ENCODE assay signal across 19 mouse cellular contexts in genomic region chr6:125359999-125360398, GRCm38 (mm10). TPM values are rescaled to one million over a fixed set of nuclear protein-coding genes. Genes with fewer than 3 reads are reported as not detected.
DNase-seq lines count a peak whose midpoint lies in the region; ATAC-seq and TF ChIP-seq lines count a peak whose summit lies in the region.
"Had no signal": no experiment of that assay in that cellular context is flagged by ENCODE, and none has a peak within 500 bp of the region (broad histone marks: within the 10 kb centered on the region; RNA-seq: fewer than 3 reads in every experiment).

No protein-coding gene starts in this region.

- no peak overlapping the region for H3K4me2 ChIP-seq in kidney, embryonic 16.5 days (replicated peaks; ENCODE audit: low read depth, low read length)
- H3K4me2 ChIP-seq in midbrain, embryonic 11.5 days = no peak overlapping the region
- no peak overlapping the region for H3K4me2 ChIP-seq in midbrain, embryonic 16.5 days (ENCODE audit: low read length)
- H3K4me2 ChIP-seq: forebrain, embryonic 15.5 days; lung, embryonic 15.5 days; midbrain, embryonic 12.5 days; stomach, embryonic 15.5 days had no signal

- no peak overlapping the region for H3K9ac ChIP-seq in kidney, embryonic 16.5 days (replicated peaks; ENCODE audit: low read length)
- no peak overlapping the region for H3K9ac ChIP-seq in midbrain, embryonic 11.5 days (ENCODE audit: low read length)
- H3K9ac ChIP-seq in midbrain, embryonic 16.5 days (ENCODE audit: low read depth, low read length) = no peak overlapping the region
- H3K9ac ChIP-seq: forebrain, embryonic 15.5 days; lung, embryonic 15.5 days; midbrain, embryonic 12.5 days; stomach, embryonic 15.5 days had no signal

- H3K4me1 ChIP-seq in kidney, embryonic 16.5 days (ENCODE audit: insufficient read depth, low read length) = peaks cover 46% of the 10 kb centered on the region
- peaks cover 11% of the 10 kb centered on the region for H3K4me1 ChIP-seq in midbrain, embryonic 11.5 days (ENCODE audit: control insufficient read depth, insufficient read depth, low read length)
- peaks cover 15% of the 10 kb centered on the region for H3K4me1 ChIP-seq in midbrain, embryonic 16.5 days (ENCODE audit: control insufficient read depth, insufficient read depth, low read length)
- peaks cover 30% of the 10 kb centered on the region for H3K4me1 ChIP-seq in small intestine, adult 2 months (ENCODE audit: control insufficient read depth, insufficient read depth, insufficient read length, low read length)

- H3K9me3 ChIP-seq in kidney, embryonic 16.5 days (ENCODE audit: low read length) = no peaks in the 10 kb centered on the region
- H3K9me3 ChIP-seq in midbrain, embryonic 11.5 days (ENCODE audit: control insufficient read depth, low read length) = no peaks in the 10 kb centered on the region
- H3K9me3 ChIP-seq in midbrain, embryonic 16.5 days (replicated peaks; ENCODE audit: control insufficient read depth, low read length, poor library complexity, severe bottlenecking) = no peaks in the 10 kb centered on the region
- H3K9me3 ChIP-seq: forebrain, embryonic 15.5 days; hindbrain, embryonic 10.5 days; lung, embryonic 15.5 days; midbrain, embryonic 12.5 days; stomach, embryonic 15.5 days had no signal

- TF ChIP-seq POLR2A in small intestine, adult 2 months (IDR thresholded peaks at IDR 0.05; ENCODE audit: low read depth, low read length) = no peak

- H3K36me3 ChIP-seq in kidney, embryonic 16.5 days (ENCODE audit: insufficient read depth, low read length) = peaks cover 59% of the 10 kb centered on the region
- no peaks in the 10 kb centered on the region for H3K36me3 ChIP-seq in midbrain, embryonic 11.5 days (ENCODE audit: control insufficient read depth, insufficient read depth, low read length)
- H3K36me3 ChIP-seq in midbrain, embryonic 16.5 days (ENCODE audit: control insufficient read depth, insufficient read depth, low read length) = no peaks in the 10 kb centered on the region
- H3K36me3 ChIP-seq in small intestine, adult 2 months (ENCODE audit: control insufficient read depth, insufficient read depth, low read length) = peaks cover 66% of the 10 kb centered on the region
- H3K36me3 ChIP-seq: forebrain, embryonic 15.5 days had no signal

- H3K27me3 ChIP-seq in kidney, embryonic 16.5 days (ENCODE audit: insufficient read depth, low read length) = no peaks in the 10 kb centered on the region
- peaks cover 30% of the 10 kb centered on the region for H3K27me3 ChIP-seq in midbrain, embryonic 11.5 days (ENCODE audit: control insufficient read depth, insufficient read depth, low read length)
- peaks cover 19% of the 10 kb centered on the region for H3K27me3 ChIP-seq in midbrain, embryonic 16.5 days (ENCODE audit: control insufficient read depth, insufficient read depth, low read depth, low read length)
- H3K27me3 ChIP-seq in small intestine, adult 2 months (ENCODE audit: control insufficient read depth, insufficient read depth, low read length) = no peaks in the 10 kb centered on the region
- H3K27me3 ChIP-seq: lung, embryonic 15.5 days; stomach, embryonic 15.5 days had no signal

- no peak overlapping the region for H3K4me3 ChIP-seq in kidney, embryonic 16.5 days (ENCODE audit: low read length)
- no peak overlapping the region for H3K4me3 ChIP-seq in midbrain, embryonic 11.5 days (ENCODE audit: low read depth, low read length)
- H3K4me3 ChIP-seq in midbrain, embryonic 16.5 days (ENCODE audit: low read depth, low read length) = no peak overlapping the region
- H3K4me3 ChIP-seq in small intestine, adult 2 months (ENCODE audit: low read depth, low read length) = no peak overlapping the region
- H3K4me3 ChIP-seq: forebrain, embryonic 15.5 days; hindbrain, embryonic 10.5 days; lung, embryonic 15.5 days; midbrain, embryonic 12.5 days; stomach, embryonic 15.5 days had no signal

- DNase-seq in kidney, postnatal 4 days = no peak
- peak; percentile 60 for DNase-seq in midbrain, embryonic 11.5 days (ENCODE audit: low spot score, missing footprints)
- DNase-seq in adrenal gland, postnatal 14 days = peak; percentile 86
- DNase-seq in spleen, postnatal 4 days (ENCODE audit: low spot score in 2 of 2) = no peak
- no peak for DNase-seq in B cell, adult 2 months
- DNase-seq: cerebellum, adult 9-11 months; gastrocnemius, postnatal 25 days; layer of hippocampus, adult 9-11 months; right cerebral cortex, postnatal 4 days; thymus, postnatal 36 days had no signal

- no peak for ATAC-seq in kidney, embryonic 16.5 days (ENCODE audit: low FRiP score, low TSS enrichment)
- no peak for ATAC-seq in midbrain, embryonic 11.5 days (ENCODE audit: low FRiP score)
- ATAC-seq in midbrain, embryonic 16.5 days = no peak
- ATAC-seq: forebrain, embryonic 15.5 days; intestine, embryonic 16.5 days had no signal

- 0 out of 2 replicates have a peak overlapping the region, but pooled peaks have one; percentile 43 for H3K27ac ChIP-seq in kidney, embryonic 16.5 days (ENCODE audit: low read length)
- H3K27ac ChIP-seq in midbrain, embryonic 11.5 days (ENCODE audit: low read depth, low read length) = no peak overlapping the region
- no peak overlapping the region for H3K27ac ChIP-seq in midbrain, embryonic 16.5 days (ENCODE audit: low read length)
- H3K27ac ChIP-seq in small intestine, adult 2 months (ENCODE audit: insufficient read depth, low read depth, low read length) = no peak overlapping the region
- H3K27ac ChIP-seq: forebrain, embryonic 15.5 days; hindbrain, embryonic 10.5 days; lung, embryonic 15.5 days; midbrain, embryonic 12.5 days; stomach, embryonic 15.5 days had no signal

- 44% methylated on average over 9 of the region's 9 CpGs for WGBS in kidney, embryonic 16.5 days
- WGBS in midbrain, embryonic 11.5 days = 47% methylated on average over 9 of the region's 9 CpGs
- WGBS in midbrain, embryonic 16.5 days = 54% methylated on average over 9 of the region's 9 CpGs
- WGBS in small intestine, adult 2 months = 63% methylated on average over 9 of the region's 9 CpGs

- peak; percentile 24; the same call in 1 of the 2 replicates for TF ChIP-seq CTCF in small intestine, adult 2 months (IDR thresholded peaks at IDR 0.05; ENCODE audit: extremely low read depth, insufficient read length, insufficient replicate concordance, low read depth, low read length)

RNA-seq across cellular contexts. Expression of gene Tnfrsf1a, which starts 10.8 kb away (rescaled TPM):
- 91.0 and 93.2 TPM in 2 replicates for polyA plus RNA-seq in kidney, embryonic 16.5 days (2015; fragmentation: Nextera tagmentation; extraction: Ambion mirVana)
- polyA plus RNA-seq in midbrain, embryonic 11.5 days (2014; fragmentation: Nextera tagmentation; extraction: Ambion mirVana) = 19.0 and 19.2 TPM in 2 replicates
- 11.0 and 11.2 TPM in 2 replicates for polyA plus RNA-seq in midbrain, embryonic 16.5 days (2015; fragmentation: Nextera tagmentation; extraction: Ambion mirVana)
- total RNA-seq in adrenal gland, postnatal 14 days (2021) = 210 and 220 TPM in 2 replicates
- polyA plus RNA-seq in small intestine, adult 2 months (2012; rRNA removed) = 90.5 and 207 TPM in 2 replicates

RNA-seq across cellular contexts. Expression of gene Plekhg6, which starts 20.6 kb away (rescaled TPM):
- 4.9 and 6.0 TPM in 2 replicates for polyA plus RNA-seq in kidney, embryonic 16.5 days (2015; fragmentation: Nextera tagmentation; extraction: Ambion mirVana)
- not detected in 2 replicates for polyA plus RNA-seq in midbrain, embryonic 11.5 days (2014; fragmentation: Nextera tagmentation; extraction: Ambion mirVana)
- 0.20 and 0.44 TPM in 2 replicates for polyA plus RNA-seq in midbrain, embryonic 16.5 days (2015; fragmentation: Nextera tagmentation; extraction: Ambion mirVana)
- 0.38 and 0.52 TPM in 2 replicates for total RNA-seq in adrenal gland, postnatal 14 days (2021)
- polyA plus RNA-seq in small intestine, adult 2 months (2012; rRNA removed) = 26.0 and 66.6 TPM in 2 replicates
- total RNA-seq: gastrocnemius, postnatal 25 days had no signal

RNA-seq across cellular contexts. Expression of gene Scnn1a, which starts 39.5 kb away (rescaled TPM):
- polyA plus RNA-seq in kidney, embryonic 16.5 days (2015; fragmentation: Nextera tagmentation; extraction: Ambion mirVana) = 7.5 and 7.7 TPM in 2 replicates
- polyA plus RNA-seq in midbrain, embryonic 11.5 days (2014; fragmentation: Nextera tagmentation; extraction: Ambion mirVana) = 0.33 and 0.77 TPM in 2 replicates
- polyA plus RNA-seq in midbrain, embryonic 16.5 days (2015; fragmentation: Nextera tagmentation; extraction: Ambion mirVana) = 0.67 and 1.1 TPM in 2 replicates
- total RNA-seq in adrenal gland, postnatal 14 days (2021) = 1.0 and 1.9 TPM in 2 replicates
- polyA plus RNA-seq in small intestine, adult 2 months (2012; rRNA removed) = 11.7 and 11.9 TPM in 2 replicates

RNA-seq across cellular contexts. Expression of gene Ltbr, which starts 46.3 kb away (rescaled TPM):
- polyA plus RNA-seq in kidney, embryonic 16.5 days (2015; fragmentation: Nextera tagmentation; extraction: Ambion mirVana) = 71.6 and 73.7 TPM in 2 replicates
- 18.0 and 19.7 TPM in 2 replicates for polyA plus RNA-seq in midbrain, embryonic 11.5 days (2014; fragmentation: Nextera tagmentation; extraction: Ambion mirVana)
- polyA plus RNA-seq in midbrain, embryonic 16.5 days (2015; fragmentation: Nextera tagmentation; extraction: Ambion mirVana) = 12.8 and 16.0 TPM in 2 replicates
- total RNA-seq in adrenal gland, postnatal 14 days (2021) = 68.7 and 70.0 TPM in 2 replicates
- 122 and 167 TPM in 2 replicates for polyA plus RNA-seq in small intestine, adult 2 months (2012; rRNA removed)

Comparison
In these comparisons a context has a peak if more than half of its experiments do, and no peak if none do; other contexts are left out.
1. DNase-seq: peak in midbrain, embryonic 11.5 days (single experiment) and adrenal gland, postnatal 14 days (single experiment); none in kidney, postnatal 4 days (0 of 2), spleen, postnatal 4 days (0 of 2) and B cell, adult 2 months (0 of 2).